Mouse (Mus musculus) left cerebral cortex, adult 8-10 months (tissue): ENCODE measurements at regions not wholly inside any gene's neighbourhood (a gene's known extent, or its start where the extent isn't known, plus 50 kb on each side); places are given as distances from the start of the nearest gene placed in this dataset.

Experiments
- DNase-seq, 2 experiments: peaks; one replicate each; pipeline ENCODE4 v3.0.0; 2022; ENCODE audit warnings: low spot score in 2 of 2

DNA sequence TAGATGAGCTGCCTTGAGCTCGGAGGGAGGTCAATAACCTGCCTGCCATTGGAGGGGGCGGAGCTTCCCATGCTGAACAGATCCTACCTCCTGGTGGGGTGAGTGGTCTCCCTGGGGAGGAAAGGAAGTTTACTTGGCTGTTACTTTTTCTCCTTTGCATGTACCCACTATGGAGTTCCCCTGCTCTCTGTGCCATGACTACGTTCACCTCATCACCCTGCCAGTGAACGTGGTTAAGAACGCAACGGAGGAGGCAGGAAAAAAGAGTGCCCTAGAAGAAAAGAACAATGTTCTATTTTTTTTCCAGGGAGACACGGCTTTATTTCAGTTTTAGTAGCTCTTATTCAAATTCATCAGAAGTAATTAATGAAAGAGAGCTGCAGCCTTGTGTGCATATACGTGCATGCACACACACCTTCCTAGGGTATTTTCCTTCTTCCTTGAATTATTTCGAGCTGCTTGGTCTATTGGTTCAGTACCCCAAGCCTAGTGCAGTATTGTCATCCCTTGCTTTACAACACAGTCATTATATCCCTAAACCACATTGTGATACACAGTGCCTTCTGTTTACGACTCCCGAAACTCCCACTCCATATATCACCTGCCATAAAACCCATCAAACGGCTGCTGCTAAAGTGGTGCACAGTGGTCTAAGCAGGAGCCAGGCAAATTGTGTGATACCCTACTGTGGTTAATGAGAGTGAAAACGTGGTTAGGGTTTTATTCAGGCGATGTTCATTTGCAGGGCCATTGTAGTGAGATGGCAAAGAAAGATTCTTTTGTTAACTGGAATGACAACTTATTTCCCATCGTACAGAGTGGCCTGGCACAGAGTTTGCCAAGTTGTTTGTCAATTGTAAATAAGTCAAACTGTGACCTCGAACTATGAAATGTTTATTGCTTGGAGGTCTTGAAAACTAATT, 608.0 kb downstream of the Bcl11a start:
- DNase-seq = no peak

DNA sequence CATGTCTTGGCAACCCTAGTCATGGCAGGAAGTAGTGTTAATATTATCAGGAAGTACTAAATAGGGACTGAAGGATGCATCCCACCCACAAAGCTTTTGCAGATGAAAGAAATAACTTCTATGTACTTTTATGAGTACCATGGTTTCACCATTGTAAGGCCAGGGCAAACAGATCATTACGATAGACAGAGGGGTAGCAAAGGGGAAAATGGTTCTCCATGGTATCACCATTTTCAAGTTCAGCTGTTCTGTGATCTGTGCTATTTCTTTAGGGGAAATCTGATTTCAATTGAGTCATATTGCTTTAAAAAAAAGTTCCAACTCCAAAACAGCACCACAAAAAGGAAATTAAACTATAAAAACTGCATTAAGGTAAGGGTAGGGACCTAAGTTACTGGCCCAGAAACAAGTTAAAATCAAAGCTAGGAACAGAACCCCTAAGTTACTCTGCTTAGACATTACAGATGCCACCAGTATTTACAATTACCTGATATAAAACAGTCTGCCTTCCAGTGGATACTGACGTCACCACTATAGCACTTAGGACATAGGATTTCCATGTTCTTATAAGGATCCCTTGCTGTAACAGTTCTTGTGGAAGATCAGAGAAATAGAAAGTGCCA, 610.4 kb downstream of the Bcl11a start:
- no peak for DNase-seq

DNA sequence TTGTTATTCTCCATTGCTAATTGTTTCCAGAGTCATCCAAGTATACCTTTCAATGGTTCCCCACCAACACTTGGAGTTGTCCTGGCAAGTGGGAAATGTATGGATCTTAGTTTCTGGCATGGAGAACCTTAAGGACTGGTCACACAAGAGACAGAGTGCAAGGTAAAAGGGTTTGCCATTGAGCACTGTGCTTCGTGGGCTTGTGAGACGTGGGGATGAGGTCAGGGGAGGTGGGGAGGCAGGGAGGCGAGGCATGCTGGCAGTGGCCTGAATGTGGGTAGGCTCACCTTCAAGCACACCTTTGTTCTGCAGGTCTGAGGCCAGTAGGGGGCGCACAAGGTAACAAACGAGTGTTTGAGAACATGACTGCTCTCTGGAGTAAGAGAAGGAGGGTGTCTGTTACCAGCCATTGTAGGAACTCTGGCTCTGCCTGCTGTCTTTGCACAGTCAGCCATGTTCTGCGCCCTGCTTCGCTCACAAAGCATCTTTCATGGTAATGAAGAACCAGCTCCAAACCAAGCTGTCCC, 612.0 kb downstream of the Bcl11a start:
- peak in 1 of 2 experiments; percentile 21 for DNase-seq

DNA sequence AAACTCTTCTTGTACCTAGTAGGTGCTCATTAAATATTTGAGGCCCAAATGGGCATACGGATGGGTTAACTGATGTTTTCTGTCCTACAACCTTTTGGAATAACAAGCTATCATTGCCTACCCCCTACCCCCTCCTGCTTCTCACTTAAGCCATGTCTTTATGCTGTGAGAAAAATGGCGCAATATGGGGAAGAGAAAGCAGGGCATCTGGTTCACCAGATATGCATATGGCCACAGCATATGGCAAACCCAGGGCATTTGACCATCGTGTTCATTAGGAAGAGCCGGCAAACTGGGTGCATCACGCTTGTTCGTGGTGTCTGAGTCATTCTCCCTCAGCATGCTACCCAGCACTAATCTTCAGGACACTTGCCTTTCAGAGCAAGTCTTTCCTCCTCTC, 616.1 kb downstream of the Bcl11a start:
- DNase-seq = no peak

DNA sequence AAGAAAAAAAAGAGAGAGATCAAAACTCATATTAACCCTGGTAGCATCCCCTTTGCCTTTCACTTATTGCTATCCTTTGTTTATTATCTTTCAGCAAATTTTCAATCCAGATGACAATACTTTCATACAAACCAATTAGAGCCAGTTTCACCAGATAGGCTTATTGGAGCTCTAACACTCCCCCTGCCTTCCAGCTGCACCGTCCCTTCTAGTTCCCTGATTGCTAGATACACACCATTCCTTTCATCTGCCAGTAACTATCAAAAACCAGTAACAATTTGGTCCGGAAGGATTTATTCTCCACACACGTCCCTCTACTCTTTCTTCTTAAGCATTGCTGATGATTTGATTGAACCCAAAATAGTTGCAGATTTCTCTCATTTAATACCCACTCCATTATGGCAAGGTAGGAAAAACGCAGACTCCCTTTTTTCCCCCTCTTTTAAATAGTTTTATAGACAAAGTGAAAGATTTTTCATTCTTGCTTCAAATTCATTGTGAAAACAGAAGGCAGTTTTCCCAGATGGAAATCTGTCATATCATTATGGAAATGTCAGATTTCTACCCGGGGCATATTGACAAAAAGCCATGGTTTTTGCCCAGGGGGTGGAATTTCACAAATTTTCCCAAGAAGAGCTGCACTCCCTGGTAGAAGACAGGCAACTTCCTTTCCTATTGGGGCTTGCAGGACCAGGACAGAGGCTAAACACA, 617.3 kb downstream of the Bcl11a start:
- no peak for DNase-seq

DNA sequence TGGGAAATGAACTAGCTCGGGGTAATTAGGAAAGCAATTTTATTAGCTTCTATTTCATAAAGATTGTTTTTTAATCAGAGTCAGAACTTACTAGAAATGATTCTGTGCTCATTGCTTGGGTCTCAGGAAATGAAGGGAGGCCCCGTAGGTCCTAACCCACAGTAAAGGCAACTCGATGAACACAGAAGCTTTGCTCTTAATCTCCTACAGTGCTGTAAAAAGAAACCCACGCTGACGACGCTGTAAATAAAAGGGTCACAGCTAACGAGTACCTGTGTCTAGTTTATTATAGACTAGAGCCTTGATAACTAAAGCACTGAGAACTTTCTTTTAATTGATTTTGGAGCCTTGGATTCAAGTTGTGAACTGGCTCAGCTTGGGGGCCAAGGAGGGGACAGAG, 618.7 kb downstream of the Bcl11a start:
- DNase-seq = no peak

DNA sequence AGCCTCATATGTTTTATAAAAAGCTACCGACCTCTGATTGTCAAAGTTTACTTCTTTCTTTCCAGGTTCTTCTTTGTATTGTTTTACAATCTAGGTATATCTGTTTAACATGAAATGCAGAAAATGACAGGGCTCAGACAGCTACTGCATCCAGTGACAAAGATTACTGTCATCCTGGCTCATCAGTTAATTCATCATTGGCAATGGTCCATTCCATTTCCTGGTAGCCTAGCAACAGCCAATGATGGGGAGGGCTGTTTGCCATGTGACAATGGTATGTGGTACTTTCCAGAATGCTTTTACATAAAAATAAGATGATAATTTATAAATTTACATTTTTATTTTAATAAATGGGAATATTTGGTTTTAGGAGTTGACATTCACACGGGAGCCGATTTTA, 630.9 kb downstream of the Bcl11a start:
- DNase-seq = no peak

DNA sequence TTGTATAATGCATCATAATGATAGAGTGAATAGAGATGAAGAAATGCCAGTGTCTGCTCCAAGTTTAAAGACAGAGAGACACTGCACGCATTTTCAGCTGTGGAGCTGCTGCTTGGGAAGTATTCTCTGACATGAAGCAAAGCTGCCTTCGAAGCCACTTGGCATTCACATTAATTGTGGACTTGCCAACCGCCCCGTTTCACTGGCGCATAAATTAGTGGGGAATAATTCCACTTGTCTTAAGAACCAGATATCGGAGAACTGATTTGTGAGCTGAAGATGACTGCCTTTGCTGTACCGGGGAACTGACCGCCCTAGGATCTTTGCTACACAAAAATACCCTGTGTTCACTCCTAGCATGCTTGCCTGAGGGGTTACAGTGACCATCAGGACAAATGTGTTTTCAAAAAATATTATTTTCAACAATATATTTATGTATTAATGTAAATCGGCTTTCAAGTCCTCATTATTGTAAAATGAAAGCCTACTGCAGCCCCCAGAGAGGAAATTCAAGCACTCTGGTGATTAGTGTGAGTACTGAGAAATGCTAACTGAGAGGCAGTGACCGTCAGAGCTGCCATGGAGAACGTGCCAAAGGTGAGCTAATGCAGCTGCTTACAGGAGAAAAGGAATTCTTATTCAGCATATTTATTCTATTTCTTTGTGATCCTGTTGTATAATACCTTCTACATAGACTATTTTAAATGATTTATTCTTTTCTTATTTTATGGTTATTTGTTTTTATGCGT, 638.9 kb downstream of the Bcl11a start:
- peak in 1 of 2 experiments; percentile 25 for DNase-seq

DNA sequence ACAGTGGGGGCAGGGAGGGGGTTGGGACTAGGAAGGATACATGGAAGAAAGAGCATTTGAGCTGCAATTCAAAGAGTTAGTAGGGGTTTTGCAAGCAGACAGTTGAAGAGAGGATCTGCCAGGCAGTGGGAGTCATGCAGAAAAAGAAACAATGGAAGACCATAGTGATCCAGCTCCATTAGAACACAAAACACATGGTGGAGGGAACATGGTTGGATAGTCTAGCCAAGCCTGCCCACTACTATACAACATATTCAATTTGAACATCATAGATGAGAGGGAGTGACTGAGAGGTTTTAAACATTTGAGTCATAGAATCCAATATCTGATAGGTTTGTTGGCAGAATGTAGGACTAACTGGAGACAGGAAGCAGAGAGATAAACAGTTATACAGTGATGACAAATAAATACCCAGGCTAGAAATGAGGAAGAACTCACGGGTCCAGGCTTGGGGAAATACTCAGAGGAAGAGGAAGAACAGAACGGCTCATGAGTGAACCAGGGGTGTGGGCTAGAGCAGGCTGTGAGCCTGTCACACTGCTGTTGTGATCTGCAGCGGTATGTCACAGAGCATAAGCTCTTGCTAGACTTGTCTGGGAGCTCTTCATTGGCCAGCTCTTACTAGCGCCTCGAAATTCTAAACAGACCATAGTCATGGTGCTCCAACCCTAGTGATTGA, 646.5 kb downstream of the Bcl11a start:
- no peak for DNase-seq

DNA sequence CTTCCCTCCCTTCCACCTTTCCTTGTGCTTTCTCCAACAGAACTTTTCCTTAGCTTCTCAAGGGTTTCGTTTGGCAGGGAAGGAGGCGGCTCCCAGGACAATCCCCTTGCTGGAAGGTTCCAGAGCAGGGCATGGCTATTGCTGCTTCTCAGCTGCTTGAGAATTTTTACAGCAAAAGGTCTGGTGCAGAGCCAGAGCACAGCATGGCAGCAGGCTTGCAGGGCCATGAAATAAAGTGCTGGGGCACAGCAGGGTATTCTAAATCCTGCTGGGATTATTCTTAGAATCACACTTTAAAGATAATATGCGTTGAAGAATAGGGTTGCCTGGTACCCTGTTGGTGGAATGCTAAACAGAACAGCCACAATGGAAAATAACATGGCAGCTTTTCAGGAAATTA, 648.5 kb downstream of the Bcl11a start:
- no peak for DNase-seq

DNA sequence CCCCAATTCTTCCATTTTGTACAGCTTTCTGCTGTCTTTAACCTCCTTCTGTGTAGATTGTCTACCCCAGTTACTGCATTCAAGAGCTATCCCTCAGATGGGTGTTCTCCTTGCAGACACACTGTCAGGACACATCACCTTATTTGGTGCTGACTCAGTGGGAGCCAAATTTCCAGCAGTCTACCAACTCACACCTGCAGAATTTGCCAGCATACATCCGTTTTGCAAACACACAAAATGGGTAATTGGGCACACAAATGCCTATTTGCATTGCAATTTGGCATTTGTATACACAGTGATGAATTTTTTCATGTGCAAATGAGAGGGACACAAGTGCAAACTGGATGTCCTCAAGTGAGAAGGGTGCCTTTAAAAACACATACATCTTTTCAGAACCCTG, 649.5 kb downstream of the Bcl11a start:
- no peak for DNase-seq

DNA sequence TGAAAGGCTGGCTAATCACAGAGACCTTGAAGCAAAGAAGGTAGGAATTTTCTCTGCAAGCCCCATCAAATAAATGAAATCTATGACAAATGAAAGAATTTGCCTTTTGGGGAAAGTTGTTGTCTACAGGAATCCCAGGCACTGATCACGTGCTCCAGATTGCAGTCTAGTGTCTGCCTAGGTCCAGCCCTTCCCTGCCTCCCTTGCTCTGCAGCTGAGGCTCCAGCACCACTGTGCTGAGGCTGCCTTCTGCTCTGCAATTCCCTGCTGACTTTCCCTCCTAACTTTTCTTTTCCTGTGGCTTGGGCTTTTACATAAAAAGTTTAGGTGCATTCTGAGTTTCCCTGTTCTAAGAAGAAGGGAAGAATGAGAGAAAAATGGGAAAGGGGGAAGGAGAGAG, 653.6 kb downstream of the Bcl11a start:
- DNase-seq = no peak

DNA sequence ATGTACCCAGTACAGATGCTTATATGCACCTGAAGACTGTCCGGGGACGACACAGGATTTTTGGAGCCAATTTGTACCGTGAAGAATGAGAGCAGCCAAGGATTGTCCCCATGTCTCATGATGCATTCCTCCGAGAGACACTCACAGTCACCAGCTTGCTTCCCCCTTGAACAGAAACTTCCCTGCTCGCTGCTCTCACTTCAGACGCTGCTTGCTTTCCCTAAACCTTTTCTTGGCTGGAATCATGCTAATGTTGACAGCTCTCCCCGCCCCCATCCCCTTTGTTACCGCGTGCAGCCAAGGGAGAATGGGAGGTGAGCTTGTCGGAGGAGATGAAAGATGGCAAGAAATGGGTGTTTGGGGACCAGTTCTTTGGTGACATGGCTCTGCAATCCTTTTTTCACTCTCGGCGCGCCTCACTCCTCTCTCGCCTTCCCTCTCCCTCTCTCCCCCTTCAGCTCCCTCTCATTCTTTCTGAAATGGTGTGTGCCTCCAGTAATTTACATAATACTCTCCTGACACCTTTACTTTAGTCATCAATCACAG, 661.9 kb downstream of the Bcl11a start:
- no peak for DNase-seq

DNA sequence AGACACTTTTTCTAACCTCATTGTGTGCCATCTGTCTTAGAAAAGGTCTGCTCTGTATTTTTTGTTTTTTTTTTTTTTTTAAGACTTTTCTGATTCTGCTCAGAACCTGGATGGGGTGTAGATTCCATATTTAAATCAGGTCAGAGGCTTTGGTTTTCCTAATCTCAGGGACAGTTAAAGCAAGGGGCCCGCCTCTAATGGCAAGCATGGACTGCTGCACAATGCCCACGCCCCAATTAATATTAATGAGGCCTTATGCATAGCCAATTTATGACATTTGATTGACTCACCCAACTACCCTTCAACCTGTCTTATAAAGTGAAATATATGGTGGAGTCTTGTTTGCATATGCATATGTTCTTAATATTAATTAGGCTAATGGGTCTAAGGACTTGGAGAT, 662.6 kb downstream of the Bcl11a start:
- no peak for DNase-seq

DNA sequence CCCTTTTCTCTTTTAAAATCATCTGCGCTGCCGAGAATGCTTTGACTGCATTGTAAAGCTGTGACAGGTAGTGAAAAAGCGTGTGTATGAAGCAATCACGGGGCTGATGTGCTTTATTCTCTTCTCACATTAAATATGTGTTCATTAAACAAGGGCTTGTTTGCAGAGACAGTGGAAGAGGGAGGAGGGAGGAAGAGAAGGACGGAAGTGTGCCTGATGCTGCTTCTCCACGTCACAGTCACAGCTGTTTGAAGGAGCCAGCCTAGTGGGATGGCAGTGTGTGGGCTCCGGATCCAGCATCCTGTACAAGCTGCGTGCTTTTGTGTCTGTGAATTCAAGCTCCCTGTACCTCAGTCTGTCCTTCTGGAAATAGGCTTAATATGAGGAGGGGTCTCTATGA, 664.7 kb downstream of the Bcl11a start:
- peak; percentile 25 to 48 for DNase-seq

DNA sequence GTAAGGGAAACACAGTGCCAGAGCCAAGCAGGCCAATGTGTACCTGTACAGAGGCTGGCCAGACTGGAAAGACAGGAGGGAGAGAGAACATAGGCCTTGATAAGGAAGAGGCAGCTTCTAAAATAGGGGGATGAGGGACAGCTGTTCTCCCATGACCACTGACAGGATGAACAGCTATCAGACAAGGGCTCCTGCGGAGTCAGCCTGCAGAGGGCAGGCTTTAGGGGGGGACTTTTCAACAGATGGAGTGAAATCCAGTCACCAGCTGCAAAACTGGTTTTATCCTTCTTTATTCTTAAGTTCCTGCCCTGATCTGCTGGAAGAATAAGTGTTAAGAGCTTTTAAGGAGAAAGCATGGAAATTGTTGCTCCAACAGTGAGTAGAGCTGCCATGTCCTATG, 665.6 kb downstream of the Bcl11a start:
- DNase-seq = no peak

DNA sequence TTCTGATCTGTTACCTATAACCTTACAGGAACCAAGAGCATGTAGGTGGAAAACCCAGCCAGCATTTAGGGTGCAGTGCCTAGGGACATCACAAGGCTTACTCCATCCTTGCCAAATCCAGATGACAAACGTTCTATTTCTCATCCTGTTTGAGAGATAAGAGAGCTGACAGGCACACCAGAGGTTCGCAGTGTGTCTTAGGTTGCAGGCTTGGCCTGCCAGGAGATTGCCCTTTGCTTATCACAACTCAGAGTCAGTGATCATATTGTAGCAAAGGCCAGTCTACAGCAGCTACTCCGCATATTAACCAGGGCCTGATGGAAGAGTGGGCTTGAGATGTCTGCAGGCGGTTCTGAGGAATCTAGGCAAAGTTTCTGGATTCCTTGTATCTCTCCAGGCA, 668.0 kb downstream of the Bcl11a start:
- no peak for DNase-seq

DNA sequence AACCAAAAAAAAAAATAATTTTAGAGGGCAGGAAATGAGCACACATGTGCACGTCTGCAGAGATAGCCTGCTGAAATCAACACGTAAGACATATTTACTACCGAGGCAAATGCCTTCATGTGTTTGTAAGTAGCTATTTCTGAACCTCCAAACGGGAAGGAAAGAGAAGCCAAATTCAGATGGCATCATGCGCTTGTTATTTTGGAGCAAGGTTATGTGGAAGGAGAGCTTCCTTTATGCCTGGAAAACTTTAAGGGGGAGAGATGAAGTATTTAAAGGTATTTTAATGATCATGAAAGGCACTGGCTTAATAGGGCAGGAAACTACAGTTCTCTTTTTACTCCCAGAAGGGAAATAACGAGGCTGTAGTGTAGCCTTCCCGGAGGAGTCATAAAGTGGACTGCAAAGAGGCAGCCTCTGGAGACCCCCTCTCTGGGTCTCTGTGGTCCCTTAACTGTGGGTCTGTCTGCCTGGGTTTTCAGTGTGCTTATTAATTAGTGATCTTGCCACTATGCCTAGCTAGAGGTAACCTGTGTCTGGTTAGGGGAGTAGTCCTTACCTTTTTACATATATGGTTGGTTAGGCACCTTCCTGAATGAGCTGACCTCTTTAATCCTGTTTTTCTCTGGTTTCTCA, 672.4 kb downstream of the Bcl11a start:
- DNase-seq = no peak

DNA sequence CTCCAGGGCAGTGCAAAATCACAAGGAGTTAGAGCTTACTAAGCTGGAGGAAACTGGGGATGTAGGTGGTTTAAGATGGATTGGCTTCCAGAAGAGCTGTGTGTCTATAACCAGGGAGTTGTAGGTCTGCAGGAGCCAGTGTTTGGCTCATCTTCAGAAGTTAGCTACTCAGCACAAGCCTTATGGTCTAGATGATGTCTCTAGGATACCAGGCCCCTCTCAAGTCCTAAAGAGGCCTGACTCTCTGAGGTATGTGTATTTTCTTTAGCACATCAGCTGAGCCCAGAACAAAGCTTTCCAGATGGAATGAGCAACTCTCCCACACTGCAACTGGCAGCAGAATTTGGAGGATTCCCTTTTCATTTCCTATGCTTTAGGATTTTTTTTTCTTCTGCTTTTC, 680.3 kb downstream of the Bcl11a start:
- DNase-seq = peak in 1 of 2 experiments; percentile 64

DNA sequence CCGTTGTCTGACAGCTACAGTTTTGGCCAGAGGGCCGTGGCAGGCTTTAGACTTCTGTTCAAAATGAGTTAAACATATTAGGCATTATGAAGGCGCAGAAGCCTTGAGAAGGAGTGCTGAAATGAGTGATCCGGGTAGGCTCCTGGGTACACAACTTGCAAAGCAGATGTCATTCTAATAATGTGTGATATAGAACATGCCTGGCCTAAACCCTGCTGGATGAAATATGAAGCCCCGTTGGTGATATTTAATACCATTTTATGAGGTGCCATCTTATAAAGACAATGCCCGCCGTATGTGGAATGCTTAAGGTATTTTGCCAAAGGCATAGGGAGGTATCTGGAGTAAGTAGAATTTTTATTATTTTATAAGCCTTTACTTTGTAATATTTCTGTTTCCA, 705.6 kb downstream of the Bcl11a start:
- DNase-seq = no peak
